In genomic region chr11:77980281-77981204, GRCm38 (mm10) we compare ENCODE assay signal across 8 mouse cellular contexts. TPM values are rescaled to one million over a fixed set of nuclear protein-coding genes. Genes with fewer than 3 reads are reported as not detected.
DNase-seq lines count a peak whose midpoint lies in the region; ATAC-seq and TF ChIP-seq lines count a peak whose summit lies in the region.

No protein-coding gene starts in this region.

- no peak overlapping the region for H3K4me3 ChIP-seq in kidney, embryonic 16.5 days (ENCODE audit: low read length)
- no peak overlapping the region for H3K4me3 ChIP-seq in hindbrain, embryonic 13.5 days
- no peak overlapping the region for H3K4me3 ChIP-seq in limb, embryonic 11.5 days (ENCODE audit: low read depth, low read length)
- H3K4me3 ChIP-seq in midbrain, postnatal 0 days (ENCODE audit: low read depth, low read length), result no peak overlapping the region

- H3K4me2 ChIP-seq in kidney, embryonic 16.5 days (replicated peaks; ENCODE audit: low read depth, low read length), result no peak overlapping the region
- H3K4me2 ChIP-seq in hindbrain, embryonic 13.5 days, result peak overlapping the region; percentile 55; the same call in 1 of the 2 replicates
- no peak overlapping the region for H3K4me2 ChIP-seq in limb, embryonic 11.5 days (ENCODE audit: low read depth, severe bottlenecking)
- H3K4me2 ChIP-seq in midbrain, postnatal 0 days (ENCODE audit: low read depth, low read length, poor library complexity, severe bottlenecking), result peak overlapping the region; percentile 48; the same call in 1 of the 2 replicates

- peaks cover 15% of the 10 kb centered on the region for H3K27me3 ChIP-seq in kidney, embryonic 16.5 days (ENCODE audit: insufficient read depth, low read length)
- peaks cover 25% of the 10 kb centered on the region for H3K27me3 ChIP-seq in hindbrain, embryonic 13.5 days
- peaks cover 5% of the 10 kb centered on the region; the same call in 1 of the 2 replicates for H3K27me3 ChIP-seq in limb, embryonic 11.5 days (ENCODE audit: control insufficient read depth, insufficient read depth, low read length)
- no peaks in the 10 kb centered on the region for H3K27me3 ChIP-seq in midbrain, postnatal 0 days (ENCODE audit: insufficient read depth, low read length)

- peak; percentile 64 for DNase-seq in kidney, adult 11 months
- peak; percentile 54 for DNase-seq in Muller cell, postnatal 12 days (ENCODE audit: inconsistent ontology term)
- DNase-seq in limb, embryonic 11.5 days (ENCODE audit: low spot score), result peak; percentile 78
- peak; percentile 77 for DNase-seq in midbrain, postnatal 0 days (ENCODE audit: low spot score)
- DNase-seq in thymus, postnatal 4 days, result peak; percentile 57

- no peak overlapping the region for H3K27ac ChIP-seq in kidney, embryonic 16.5 days (ENCODE audit: low read length)
- peak overlapping the region; percentile 53; the same call in 1 of the 2 replicates for H3K27ac ChIP-seq in hindbrain, embryonic 13.5 days
- H3K27ac ChIP-seq in limb, embryonic 11.5 days (replicated peaks; ENCODE audit: low read depth, low read length), result no peak overlapping the region
- H3K27ac ChIP-seq in midbrain, postnatal 0 days (ENCODE audit: low read depth, low read length), result no peak overlapping the region; the same call in 1 of the 2 replicates

- ATAC-seq in kidney, embryonic 16.5 days (ENCODE audit: low FRiP score, low TSS enrichment), result no peak
- ATAC-seq in common myeloid progenitor, adult 5-6 weeks (replicated peaks; ENCODE audit: low read depth, poor library complexity, severe bottlenecking), result 0 out of 2 replicates have a peak, but pooled peaks have one; percentile 6
- no peak for ATAC-seq in hindbrain, embryonic 13.5 days (ENCODE audit: low FRiP score)
- no peak for ATAC-seq in limb, embryonic 11.5 days (ENCODE audit: insufficient number of reproducible peaks, low FRiP score, low TSS enrichment, low read depth)
- ATAC-seq in midbrain, postnatal 0 days (ENCODE audit: low FRiP score), result no peak

- H3K9ac ChIP-seq in kidney, embryonic 16.5 days (replicated peaks; ENCODE audit: low read length), result no peak overlapping the region
- no peak overlapping the region for H3K9ac ChIP-seq in hindbrain, embryonic 13.5 days
- no peak overlapping the region for H3K9ac ChIP-seq in limb, embryonic 11.5 days (ENCODE audit: low read length)
- H3K9ac ChIP-seq in midbrain, postnatal 0 days (replicated peaks; ENCODE audit: low read length, poor library complexity, severe bottlenecking), result no peak overlapping the region

- 31% methylated on average over 11 of the region's 11 CpGs for WGBS in kidney, embryonic 16.5 days
- WGBS in hindbrain, embryonic 13.5 days, result 35% methylated on average over 11 of the region's 11 CpGs
- 35% methylated on average over 11 of the region's 11 CpGs for WGBS in limb, embryonic 11.5 days
- 33% methylated on average over 11 of the region's 11 CpGs for WGBS in midbrain, postnatal 0 days

- H3K36me3 ChIP-seq in kidney, embryonic 16.5 days (ENCODE audit: insufficient read depth, low read length), result no peaks in the 10 kb centered on the region
- peaks cover 25% of the 10 kb centered on the region for H3K36me3 ChIP-seq in hindbrain, embryonic 13.5 days
- H3K36me3 ChIP-seq in limb, embryonic 11.5 days (ENCODE audit: control insufficient read depth, insufficient read depth, low read length), result no peaks in the 10 kb centered on the region
- peaks cover 19% of the 10 kb centered on the region for H3K36me3 ChIP-seq in midbrain, postnatal 0 days (ENCODE audit: insufficient read depth, low read length)

- peak; percentile 79 for TF ChIP-seq CTCF in midbrain, postnatal 0 days (IDR thresholded peaks at IDR 0.05)

- H3K4me1 ChIP-seq in kidney, embryonic 16.5 days (ENCODE audit: insufficient read depth, low read length), result peaks cover 11% of the 10 kb centered on the region
- peaks cover 8% of the 10 kb centered on the region for H3K4me1 ChIP-seq in hindbrain, embryonic 13.5 days (replicated peaks)
- H3K4me1 ChIP-seq in limb, embryonic 11.5 days (ENCODE audit: control insufficient read depth, insufficient read depth, low read length), result 0 out of 2 replicates have a peak, but pooled peaks cover under 1% of the 10 kb centered on the region
- no peaks in the 10 kb centered on the region for H3K4me1 ChIP-seq in midbrain, postnatal 0 days (ENCODE audit: insufficient read depth, low read length)

- H3K9me3 ChIP-seq in kidney, embryonic 16.5 days (ENCODE audit: low read length), result no peaks in the 10 kb centered on the region
- H3K9me3 ChIP-seq in hindbrain, embryonic 13.5 days, result no peaks in the 10 kb centered on the region
- no peaks in the 10 kb centered on the region for H3K9me3 ChIP-seq in limb, embryonic 11.5 days (ENCODE audit: control insufficient read depth, low read length)
- no peaks in the 10 kb centered on the region for H3K9me3 ChIP-seq in midbrain, postnatal 0 days (ENCODE audit: low read length)

RNA-seq across cellular contexts. Expression of gene Phf12, which starts 2.0 kb away (rescaled TPM):
- 15.9 and 16.0 TPM in 2 replicates for polyA plus RNA-seq in kidney, embryonic 16.5 days (2015; fragmentation: Nextera tagmentation; extraction: Ambion mirVana)
- total RNA-seq in common myeloid progenitor, adult 5-6 weeks (2017), result 29.5 and 39.0 TPM in 2 replicates
- 18.9 and 21.2 TPM in 2 replicates for polyA plus RNA-seq in hindbrain, embryonic 13.5 days (2015; fragmentation: Nextera tagmentation; extraction: Ambion mirVana)
- 19.6 and 21.1 TPM in 2 replicates for polyA plus RNA-seq in limb, embryonic 11.5 days (2014; fragmentation: Nextera tagmentation; extraction: Ambion mirVana)
- total RNA-seq in midbrain, postnatal 0 days (2014; rRNA removed), result 31.6 and 53.9 TPM in 2 replicates
- polyA plus RNA-seq in midbrain, postnatal 0 days (2015; fragmentation: Nextera tagmentation; extraction: Ambion mirVana), result 9.3 and 9.9 TPM in 2 replicates

RNA-seq across cellular contexts. Expression of gene Sez6, which starts 49.9 kb away (rescaled TPM):
- 0.19 and 0.27 TPM in 2 replicates for polyA plus RNA-seq in kidney, embryonic 16.5 days (2015; fragmentation: Nextera tagmentation; extraction: Ambion mirVana)
- not detected in 2 replicates for total RNA-seq in common myeloid progenitor, adult 5-6 weeks (2017)
- 112 and 121 TPM in 2 replicates for polyA plus RNA-seq in hindbrain, embryonic 13.5 days (2015; fragmentation: Nextera tagmentation; extraction: Ambion mirVana)
- polyA plus RNA-seq in limb, embryonic 11.5 days (2014; fragmentation: Nextera tagmentation; extraction: Ambion mirVana), result 0.10 and 0.23 TPM in 2 replicates
- total RNA-seq in midbrain, postnatal 0 days (2014; rRNA removed), result 160 and 173 TPM in 2 replicates
- polyA plus RNA-seq in midbrain, postnatal 0 days (2015; fragmentation: Nextera tagmentation; extraction: Ambion mirVana), result 121 and 125 TPM in 2 replicates

RNA-seq across cellular contexts. Expression of gene Dhrs13, which starts 51.5 kb away (rescaled TPM):
- 17.0 and 17.1 TPM in 2 replicates for polyA plus RNA-seq in kidney, embryonic 16.5 days (2015; fragmentation: Nextera tagmentation; extraction: Ambion mirVana)
- total RNA-seq in common myeloid progenitor, adult 5-6 weeks (2017), result 12.1 and 12.8 TPM in 2 replicates
- polyA plus RNA-seq in hindbrain, embryonic 13.5 days (2015; fragmentation: Nextera tagmentation; extraction: Ambion mirVana), result 37.1 and 39.3 TPM in 2 replicates
- polyA plus RNA-seq in limb, embryonic 11.5 days (2014; fragmentation: Nextera tagmentation; extraction: Ambion mirVana), result 19.1 and 19.3 TPM in 2 replicates
- 69.3 and 77.7 TPM in 2 replicates for total RNA-seq in midbrain, postnatal 0 days (2014; rRNA removed)
- polyA plus RNA-seq in midbrain, postnatal 0 days (2015; fragmentation: Nextera tagmentation; extraction: Ambion mirVana), result 61.9 and 62.1 TPM in 2 replicates

RNA-seq across cellular contexts. Expression of gene Flot2, which starts 57.2 kb away (rescaled TPM):
- 57.4 and 61.1 TPM in 2 replicates for polyA plus RNA-seq in kidney, embryonic 16.5 days (2015; fragmentation: Nextera tagmentation; extraction: Ambion mirVana)
- total RNA-seq in common myeloid progenitor, adult 5-6 weeks (2017), result 29.7 and 38.4 TPM in 2 replicates
- 80.5 and 86.4 TPM in 2 replicates for polyA plus RNA-seq in hindbrain, embryonic 13.5 days (2015; fragmentation: Nextera tagmentation; extraction: Ambion mirVana)
- polyA plus RNA-seq in limb, embryonic 11.5 days (2014; fragmentation: Nextera tagmentation; extraction: Ambion mirVana), result 48.7 and 49.5 TPM in 2 replicates
- 67.3 and 87.1 TPM in 2 replicates for total RNA-seq in midbrain, postnatal 0 days (2014; rRNA removed)
- 92.7 and 97.9 TPM in 2 replicates for polyA plus RNA-seq in midbrain, postnatal 0 days (2015; fragmentation: Nextera tagmentation; extraction: Ambion mirVana)

Comparison
In these comparisons a context has a peak if more than half of its experiments do, and no peak if none do; other contexts are left out.
1. H3K4me2 ChIP-seq: peak in hindbrain, embryonic 13.5 days (single experiment) and midbrain, postnatal 0 days (single experiment); none in kidney, embryonic 16.5 days (single experiment) and limb, embryonic 11.5 days (single experiment).
2. RNA of gene Sez6, which starts 49.9 kb away (polyA plus RNA-seq): 121 to 125 TPM in midbrain, postnatal 0 days and 112 to 121 TPM in hindbrain, embryonic 13.5 days; 0.19 to 0.27 TPM in kidney, embryonic 16.5 days and 0.10 to 0.23 TPM in limb, embryonic 11.5 days; every median in the first group is over 10 times any median in the second.
3. Peak in every context shown above with its lines, with median percentiles within 50 percentile points of each other: DNase-seq.